Mouse (Mus musculus) ES-Bruce4 (cell line): ENCODE results near the gene Gm45717.

ENCODE experiments used
- CTCF ChIP-seq: IDR thresholded peaks from one replicate; pipeline ENCODE4 v1.8.1; 2011; ENCODE audit warnings: low read depth, low read length
- EP300 ChIP-seq: IDR thresholded peaks from 2 replicates; pipeline ENCODE4 v1.6.1; 2011; ENCODE audit warnings: low read depth, low read length; ENCODE audit not compliant: insufficient read depth
- POLR2A ChIP-seq: IDR thresholded peaks from one replicate; pipeline ENCODE4 v1.8.1; 2011; ENCODE audit warnings: low read length; ENCODE audit not compliant: insufficient read depth

DNA sequence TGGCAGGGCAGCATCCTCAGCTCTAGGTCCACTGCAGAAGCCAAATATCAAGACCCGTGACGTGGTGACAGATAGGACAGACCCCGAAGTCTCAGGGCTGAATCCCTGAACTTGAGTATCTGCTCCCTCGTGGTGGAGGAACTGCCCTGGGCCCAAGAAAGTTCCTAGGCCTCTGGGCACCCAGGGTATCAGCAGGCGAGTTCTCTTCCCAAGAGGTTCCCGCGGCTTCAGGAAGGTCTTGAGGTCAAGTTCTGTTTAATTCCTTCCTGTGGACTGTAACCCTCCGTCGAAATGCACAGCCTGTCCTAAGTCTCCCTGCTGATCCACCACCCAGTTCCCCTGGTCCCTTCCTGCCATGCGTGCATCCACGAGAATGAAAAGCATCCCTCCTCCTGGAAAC, 2.6 kb downstream of the Gm45717 start:
- TF ChIP-seq CTCF (no peak), POLR2A (no peak), EP300 (no peak)
